Mouse (Mus musculus): ENCODE data around the gene Slc41a2. TPM values are rescaled to one million over a fixed set of nuclear protein-coding genes. Genes with fewer than 3 reads are reported as not detected.

Gene Slc41a2
- total and polyA plus RNA-seq, 3 experiments: 0.92 to 2.4 (median 1.5) TPM

- intact Hi-C loops (cut with DNase I): no loop called here
- WGBS: 90% methylated on average over 4 of the region's 4 CpGs
- DNase-seq: no peak
- Histone ChIP-seq H3K27me3 (ENCODE audit: control insufficient read depth, insufficient read depth, low read length) (no peaks in the 10 kb centered on the region), H3K79me2 (replicated peaks; ENCODE audit: control insufficient read depth, insufficient read depth, low read length) (no peaks in the 10 kb centered on the region), H3K9ac (ENCODE audit: low read depth, low read length) (no peak overlapping the region), H3K27ac (no peak overlapping the region), H3K4me1 (ENCODE audit: control insufficient read depth, insufficient read depth, low read length) (no peaks in the 10 kb centered on the region), H3K4me3 (no peak overlapping the region), H3K36me3 (ENCODE audit: control insufficient read depth, insufficient read depth, low read length) (no peaks in the 10 kb centered on the region)
- no peak for TF ChIP-seq POLR2A (IDR thresholded peaks at IDR 0.05; ENCODE audit: insufficient read depth, low read depth, low read length)
- no peak for TF ChIP-seq EP300 (IDR thresholded peaks at IDR 0.05; ENCODE audit: insufficient read depth, low read depth, low read length)
- no peak for TF ChIP-seq CTCF (IDR thresholded peaks at IDR 0.05)
Observed at GRCm38 (mm10) chr10:83284916-83285315, 52.8 kb downstream of the Slc41a2 start.

GRCm38 (mm10) chr10:83266731-83267130, 71.0 kb downstream of the Slc41a2 start:
- TF ChIP-seq CTCF (IDR thresholded peaks at IDR 0.05): no peak
- no peak for TF ChIP-seq POLR2A (IDR thresholded peaks at IDR 0.05; ENCODE audit: insufficient read depth, low read depth, low read length)
- H3K27ac ChIP-seq: no peak overlapping the region
- no peaks in the 10 kb centered on the region for H3K4me1 ChIP-seq (ENCODE audit: control insufficient read depth, insufficient read depth, low read length)
- H3K9ac ChIP-seq (ENCODE audit: low read depth, low read length): no peak overlapping the region
- H3K79me2 ChIP-seq (replicated peaks; ENCODE audit: control insufficient read depth, insufficient read depth, low read length): no peaks in the 10 kb centered on the region
- no peaks in the 10 kb centered on the region for H3K36me3 ChIP-seq (ENCODE audit: control insufficient read depth, insufficient read depth, low read length)
- H3K27me3 ChIP-seq (ENCODE audit: control insufficient read depth, insufficient read depth, low read length): no peaks in the 10 kb centered on the region
- intact Hi-C loops (cut with DNase I): no loop called here
- WGBS: 66% methylated on average over 13 of the region's 13 CpGs
- H3K4me3 ChIP-seq: no peak overlapping the region
- no peak for DNase-seq

GRCm38 (mm10) chr10:83266241-83266640, 71.4 kb downstream of the Slc41a2 start:
- Histone ChIP-seq H3K9ac (ENCODE audit: low read depth, low read length) (no peak overlapping the region), H3K27me3 (ENCODE audit: control insufficient read depth, insufficient read depth, low read length) (no peaks in the 10 kb centered on the region), H3K79me2 (replicated peaks; ENCODE audit: control insufficient read depth, insufficient read depth, low read length) (no peaks in the 10 kb centered on the region), H3K4me3 (no peak overlapping the region), H3K4me1 (ENCODE audit: control insufficient read depth, insufficient read depth, low read length) (no peaks in the 10 kb centered on the region), H3K36me3 (ENCODE audit: control insufficient read depth, insufficient read depth, low read length) (no peaks in the 10 kb centered on the region), H3K27ac (no peak overlapping the region)
- DNase-seq: no peak
- intact Hi-C loops (cut with DNase I): no loop called here
- 85% methylated on average over 5 of the region's 5 CpGs for WGBS
- TF ChIP-seq POLR2A (IDR thresholded peaks at IDR 0.05; ENCODE audit: insufficient read depth, low read depth, low read length): no peak
- no peak for TF ChIP-seq CTCF (IDR thresholded peaks at IDR 0.05)
- TF ChIP-seq EP300 (IDR thresholded peaks at IDR 0.05; ENCODE audit: insufficient read depth, low read depth, low read length): no peak

- H3K4me1 ChIP-seq (ENCODE audit: control insufficient read depth, insufficient read depth, low read length): no peaks in the 10 kb centered on the region
- H3K9ac ChIP-seq (ENCODE audit: low read depth, low read length): no peak overlapping the region
- DNase-seq: no peak
- 45% methylated on average over 8 of the region's 8 CpGs for WGBS
- H3K27ac ChIP-seq: no peak overlapping the region
- no peaks in the 10 kb centered on the region for H3K27me3 ChIP-seq (ENCODE audit: control insufficient read depth, insufficient read depth, low read length)
- H3K79me2 ChIP-seq (replicated peaks; ENCODE audit: control insufficient read depth, insufficient read depth, low read length): no peaks in the 10 kb centered on the region
- TF ChIP-seq POLR2A (IDR thresholded peaks at IDR 0.05; ENCODE audit: insufficient read depth, low read depth, low read length) (no peak), EP300 (IDR thresholded peaks at IDR 0.05; ENCODE audit: insufficient read depth, low read depth, low read length) (no peak), CTCF (IDR thresholded peaks at IDR 0.05) (no peak)
- intact Hi-C loops (cut with DNase I): no loop called here
- no peak overlapping the region for H3K4me3 ChIP-seq
- H3K36me3 ChIP-seq (ENCODE audit: control insufficient read depth, insufficient read depth, low read length): no peaks in the 10 kb centered on the region
Observed at GRCm38 (mm10) chr10:83264680-83265079, 73.0 kb downstream of the Slc41a2 start.

GRCm38 (mm10) chr10:83264056-83264455, 73.6 kb downstream of the Slc41a2 start:
- DNase-seq: no peak
- no peaks in the 10 kb centered on the region for H3K27me3 ChIP-seq (ENCODE audit: control insufficient read depth, insufficient read depth, low read length)
- H3K36me3 ChIP-seq (ENCODE audit: control insufficient read depth, insufficient read depth, low read length): no peaks in the 10 kb centered on the region
- no peak overlapping the region for H3K4me3 ChIP-seq
- intact Hi-C loops (cut with DNase I): no loop called here
- TF ChIP-seq POLR2A (IDR thresholded peaks at IDR 0.05; ENCODE audit: insufficient read depth, low read depth, low read length) (no peak), CTCF (IDR thresholded peaks at IDR 0.05) (no peak), EP300 (IDR thresholded peaks at IDR 0.05; ENCODE audit: insufficient read depth, low read depth, low read length) (no peak)
- 53% methylated on average over 2 of the region's 2 CpGs for whole genome bisulfite sequencing
- H3K4me1 ChIP-seq (ENCODE audit: control insufficient read depth, insufficient read depth, low read length): no peaks in the 10 kb centered on the region
- no peaks in the 10 kb centered on the region for H3K79me2 ChIP-seq (replicated peaks; ENCODE audit: control insufficient read depth, insufficient read depth, low read length)
- no peak overlapping the region for H3K27ac ChIP-seq
- no peak overlapping the region for H3K9ac ChIP-seq (ENCODE audit: low read depth, low read length)

GRCm38 (mm10) chr10:83261264-83261663, 76.4 kb downstream of the Slc41a2 start:
- Histone ChIP-seq H3K27ac (no peak overlapping the region), H3K9ac (ENCODE audit: low read depth, low read length) (no peak overlapping the region), H3K4me3 (no peak overlapping the region), H3K27me3 (ENCODE audit: control insufficient read depth, insufficient read depth, low read length) (no peaks in the 10 kb centered on the region), H3K79me2 (replicated peaks; ENCODE audit: control insufficient read depth, insufficient read depth, low read length) (no peaks in the 10 kb centered on the region), H3K4me1 (ENCODE audit: control insufficient read depth, insufficient read depth, low read length) (no peaks in the 10 kb centered on the region), H3K36me3 (ENCODE audit: control insufficient read depth, insufficient read depth, low read length) (no peaks in the 10 kb centered on the region)
- intact Hi-C loops (cut with DNase I): no loop called here
- DNase-seq: no peak
- TF ChIP-seq CTCF (IDR thresholded peaks at IDR 0.05) (no peak), POLR2A (IDR thresholded peaks at IDR 0.05; ENCODE audit: insufficient read depth, low read depth, low read length) (no peak), EP300 (IDR thresholded peaks at IDR 0.05; ENCODE audit: insufficient read depth, low read depth, low read length) (no peak)
- WGBS: 36% methylated on average over 4 of the region's 4 CpGs

Measured in heart, adult 2 months (tissue).